Mouse (Mus musculus) hematopoietic stem cell, adult 5-6 weeks (primary cell): ENCODE results near the gene Cltc. TPM values are rescaled to one million over a fixed set of nuclear protein-coding genes. Genes with fewer than 3 reads are reported as not detected.
"Not testable (repeated sequence)": the region's sequence is repeated elsewhere in the genome, so short reads cannot be mapped to it uniquely, and the experiment has no call there.

Source experiments
- ATAC-seq, 2 experiments: fragments of 125-278 bp in 1 of 2; replicated peaks in 1 of 2; 2 replicates each; pipeline ENCODE4 v1.8.0; 2016 to 2017; ENCODE audit warnings: inconsistent platforms in 2 of 2, mild to moderate bottlenecking in 2 of 2, moderate number of reproducible peaks in 2 of 2, low read depth in 1 of 2, moderate TSS enrichment in 1 of 2; ENCODE audit not compliant: low FRiP score in 2 of 2, poor library complexity in 2 of 2, severe bottlenecking in 2 of 2, insufficient read depth in 1 of 2, low TSS enrichment in 1 of 2
- total RNA-seq: library from RNA; stranded (forward); fragments of 172-1452, 232-1000 nt; gene quantifications from 2 replicates; pipeline ENCODE4 v1.2.3, GENCODE M21; 2017

Cltc gene
- total RNA-seq, 1 experiment from 2014 or later, result 137 TPM

DNA sequence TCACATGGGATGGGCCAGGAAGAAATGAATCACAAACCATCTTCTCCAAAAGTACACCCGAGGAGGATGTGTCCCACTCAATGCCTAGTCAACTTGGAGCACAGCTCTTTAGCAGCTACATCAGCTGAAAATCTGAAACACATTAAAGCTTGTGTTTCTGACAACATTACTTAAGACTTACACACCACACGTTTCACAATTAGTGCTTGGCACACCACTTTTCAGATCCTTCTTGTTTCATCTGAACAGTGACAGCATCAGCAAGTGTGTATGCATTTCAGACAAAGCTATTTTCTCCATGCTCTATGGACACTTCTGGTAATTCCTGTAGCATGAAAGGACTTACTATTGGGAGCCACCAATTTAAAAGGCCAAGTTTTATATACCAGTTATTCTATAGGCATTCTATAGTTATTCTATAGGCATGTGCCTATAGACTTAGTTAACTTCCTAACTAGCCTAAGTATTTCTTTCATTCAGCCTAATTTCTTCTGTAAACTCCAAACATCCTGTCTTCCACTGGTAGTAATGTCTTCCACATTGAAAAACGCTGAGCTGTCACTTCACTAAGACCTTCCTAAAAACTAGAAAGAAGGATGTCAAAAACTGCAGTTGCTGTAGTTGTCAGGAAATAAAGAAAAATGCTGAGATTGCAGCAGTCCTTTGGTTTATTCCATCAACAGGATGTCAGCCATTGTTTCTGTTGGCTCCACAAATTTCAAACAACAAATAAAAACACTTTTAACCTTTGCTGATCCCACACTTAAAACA, 11.5 kb downstream of the Cltc start:
- ATAC-seq, result no peak

DNA sequence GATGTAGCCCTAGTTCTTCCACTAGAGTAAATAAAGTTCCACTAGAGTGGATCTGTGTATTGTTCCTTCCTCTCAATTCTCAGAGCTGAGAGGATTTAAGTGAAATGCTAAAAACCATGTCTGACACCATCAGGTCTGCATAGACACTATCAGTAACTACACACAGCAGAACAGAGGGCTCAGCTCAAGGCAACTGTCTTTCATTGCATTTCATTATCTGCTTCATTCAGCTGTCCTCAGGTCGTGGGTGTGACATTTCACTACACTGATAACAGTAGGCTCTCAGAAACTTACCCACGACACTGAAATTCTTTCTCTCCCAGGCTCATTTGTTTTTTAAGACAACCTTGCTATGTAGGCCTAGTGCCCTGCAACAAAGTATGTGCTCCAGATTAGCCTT, 14.8 kb downstream of the Cltc start:
- ATAC-seq, result peak in 1 of 2 experiments; percentile 59; a peak in 1 of 4 replicates

DNA sequence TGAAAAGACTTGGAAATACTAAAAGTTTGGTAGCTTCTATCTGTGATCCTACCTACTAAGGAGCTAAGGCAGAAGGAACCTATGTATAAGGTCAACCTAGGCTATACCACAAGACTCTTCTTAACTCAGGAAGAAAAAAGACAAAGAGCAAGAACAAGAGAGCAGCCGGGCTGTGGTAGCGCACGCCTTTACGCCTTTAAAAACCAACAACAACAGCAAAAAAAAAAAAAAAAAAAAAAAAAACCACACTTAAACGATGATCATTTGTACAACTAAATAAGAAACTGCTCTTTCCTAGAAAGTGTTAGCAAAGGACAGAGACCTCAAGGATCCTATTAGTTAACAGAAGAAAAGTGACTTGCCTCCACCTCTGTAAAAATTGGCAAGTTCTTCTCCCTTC, 15.9 kb downstream of the Cltc start:
- no peak for ATAC-seq

DNA sequence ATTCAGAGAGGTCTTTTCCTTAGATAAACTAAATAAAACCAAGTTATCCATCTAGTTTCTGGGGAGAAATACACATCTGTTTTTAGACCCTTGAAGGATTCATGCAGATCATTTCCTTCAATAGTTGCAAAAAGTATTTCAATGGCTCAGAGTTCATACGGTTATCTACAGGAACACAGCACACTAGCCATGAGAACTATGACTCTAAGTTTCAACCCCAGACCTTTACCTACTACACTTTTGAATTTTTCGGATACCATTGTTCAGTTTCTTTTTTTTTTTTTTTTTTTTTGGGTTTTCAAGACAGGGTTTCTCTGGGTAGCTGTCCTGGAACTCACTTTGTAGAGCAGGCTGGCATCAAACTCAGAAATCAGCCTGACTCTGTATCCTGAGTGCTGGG, 17.9 kb downstream of the Cltc start:
- no peak for ATAC-seq

DNA sequence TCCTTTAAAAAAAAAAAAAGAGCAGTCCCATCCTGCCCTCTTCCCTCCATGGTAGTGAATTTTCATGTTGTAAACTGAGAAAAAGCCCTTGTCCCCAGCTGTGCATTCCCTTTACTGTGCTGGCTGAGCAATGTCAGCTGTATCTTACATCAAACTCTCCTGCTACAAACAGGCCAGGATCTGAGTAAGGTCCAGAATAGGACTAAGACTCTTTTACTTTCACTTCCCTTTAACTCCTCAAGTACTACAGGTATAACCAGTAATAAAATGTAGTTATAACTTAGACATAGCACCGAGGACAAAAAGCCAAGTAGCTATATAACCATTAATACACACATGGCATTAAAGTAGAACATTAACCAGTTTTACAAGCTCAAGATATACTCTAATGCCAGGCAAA, 18.4 kb downstream of the Cltc start:
- ATAC-seq, result peak in 1 of 2 experiments; percentile 46; a peak in 1 of 4 replicates

DNA sequence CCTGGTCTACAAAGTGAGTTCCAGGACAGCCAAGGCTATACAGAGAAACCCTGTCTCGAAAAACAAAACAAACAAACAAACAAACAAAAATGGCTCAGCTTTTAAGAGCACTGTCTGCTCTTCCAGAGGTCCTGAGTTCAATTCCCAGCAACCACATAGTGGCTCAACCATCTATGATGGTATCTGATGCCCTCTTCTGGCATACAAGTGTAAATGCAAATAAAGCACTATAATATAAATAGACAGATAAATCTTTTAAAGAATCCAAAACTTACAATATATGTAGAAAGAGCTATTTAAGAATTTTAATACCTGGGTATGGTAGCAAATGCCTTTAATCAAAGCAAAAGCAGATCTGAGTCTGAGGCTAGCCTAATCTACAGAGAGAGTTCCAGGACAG, 19.1 kb downstream of the Cltc start:
- ATAC-seq, result not testable (repeated sequence)

DNA sequence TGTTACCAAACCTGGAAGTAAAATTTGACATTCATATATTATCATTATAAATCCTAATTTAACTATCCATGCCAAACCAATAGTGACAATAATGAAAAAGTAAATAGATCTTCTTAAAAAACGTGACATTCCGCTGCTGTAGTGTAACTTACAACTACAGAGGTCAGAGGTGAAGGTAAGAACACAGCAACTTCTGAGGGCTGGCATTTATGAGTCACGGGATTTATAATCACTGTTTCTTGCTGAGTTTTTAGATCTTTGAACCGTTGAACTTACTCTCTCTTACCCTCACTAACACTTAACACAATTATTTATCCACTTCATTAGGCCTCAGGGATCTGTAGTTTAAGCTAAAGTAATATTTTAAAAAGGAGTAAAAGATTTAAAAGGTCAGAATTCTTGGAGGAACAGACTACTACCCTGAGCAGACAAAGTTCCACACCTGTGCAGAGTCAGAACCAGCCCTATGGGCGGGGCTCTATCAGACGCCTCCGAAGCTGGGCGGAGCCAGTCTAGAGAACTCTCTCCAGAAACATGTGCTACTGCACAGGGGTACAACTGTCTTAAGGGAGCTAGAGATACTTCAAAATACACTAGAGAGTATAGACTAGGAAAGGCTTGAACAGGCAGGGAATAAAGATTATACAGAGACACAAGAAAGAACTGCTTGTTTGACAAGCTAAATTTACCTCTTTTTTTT, 19.9 kb downstream of the Cltc start:
- no peak for ATAC-seq

DNA sequence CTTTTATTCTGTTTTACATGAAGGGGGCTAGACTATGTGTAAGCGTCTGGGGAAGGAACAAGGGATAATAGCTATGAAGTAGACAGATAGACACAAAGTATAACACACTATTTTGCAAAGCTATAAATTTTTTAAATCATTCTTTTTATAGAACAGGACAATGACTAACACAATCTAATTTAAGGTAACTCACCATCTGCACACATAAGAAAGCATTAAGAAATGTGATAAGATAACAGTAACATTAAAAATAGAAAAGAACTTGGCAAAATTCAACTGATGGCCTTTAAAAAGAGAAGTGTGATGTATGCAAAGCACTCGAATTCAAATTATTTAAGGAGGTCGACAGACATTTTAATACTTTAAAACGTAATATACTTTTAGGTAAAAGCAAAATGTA, 22.4 kb downstream of the Cltc start:
- no peak for ATAC-seq

DNA sequence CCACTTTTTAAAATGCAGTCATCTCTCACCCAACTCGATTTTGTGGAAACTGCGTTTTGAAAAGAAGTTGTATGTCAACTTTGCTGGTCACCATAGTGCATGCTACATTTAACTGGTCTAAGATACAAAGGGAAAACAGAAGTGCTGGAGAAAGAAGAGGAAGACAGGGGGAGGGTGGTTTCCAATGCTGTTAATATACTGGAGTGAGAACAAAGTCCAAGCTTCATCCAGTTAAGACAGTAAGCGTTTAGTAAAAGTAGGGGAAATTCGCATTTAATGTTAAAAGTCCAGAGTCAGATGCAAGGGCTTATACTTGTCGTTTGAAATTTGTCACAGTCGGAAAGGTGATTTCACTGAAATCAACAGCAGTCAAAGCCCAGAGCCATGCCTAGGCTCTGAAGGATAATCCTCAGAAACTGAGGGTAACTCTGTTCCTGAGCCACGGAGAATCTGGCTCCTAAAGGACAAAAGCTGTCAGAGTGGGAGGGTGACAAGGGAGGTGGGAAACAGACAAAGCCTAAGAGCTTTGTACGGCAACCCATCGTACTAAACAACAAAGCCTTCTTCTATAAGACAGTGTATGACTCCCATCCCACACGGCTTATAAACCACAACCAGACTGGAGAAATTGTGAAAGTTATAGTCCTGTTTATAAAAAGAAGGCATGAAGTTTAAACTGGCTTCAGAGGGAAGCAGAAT, 23.0 kb downstream of the Cltc start:
- ATAC-seq, result no peak

DNA sequence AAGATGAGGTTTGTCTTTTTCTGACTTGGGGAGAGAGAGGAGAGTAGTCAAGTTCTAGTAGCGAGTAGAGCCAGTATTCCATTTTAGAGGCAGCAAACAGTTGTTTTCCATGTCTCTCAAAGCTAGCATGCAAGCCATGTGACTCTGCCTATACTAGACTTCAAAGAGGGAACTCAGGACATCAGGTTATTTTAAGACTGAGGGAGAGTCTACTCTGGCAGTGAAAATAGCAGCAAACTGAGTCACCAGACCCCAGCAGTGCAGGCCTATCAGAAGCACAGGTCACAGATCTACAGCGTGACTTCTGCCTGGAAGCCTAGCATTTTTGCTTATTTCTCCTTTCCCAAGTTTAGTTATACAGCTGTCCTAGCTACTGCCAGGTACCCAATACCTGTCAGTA, 25.9 kb downstream of the Cltc start:
- no peak for ATAC-seq

DNA sequence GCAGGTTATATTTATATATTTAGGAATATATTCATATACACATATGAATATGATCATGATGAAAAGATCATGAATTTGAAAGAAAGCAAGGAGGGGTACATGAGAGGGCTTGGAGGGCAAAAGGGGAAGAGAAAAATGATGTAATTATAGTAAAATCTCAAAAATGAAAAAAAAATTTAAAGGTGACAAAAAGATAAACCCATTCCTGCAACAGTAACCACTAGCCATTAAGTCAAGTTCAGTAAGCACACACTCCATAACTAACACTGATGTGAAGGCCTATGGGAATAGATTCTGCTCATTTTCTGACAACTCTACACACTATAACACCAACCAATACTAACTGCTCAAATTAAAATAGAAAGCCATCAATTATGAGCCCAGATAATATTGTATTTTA, 31.8 kb downstream of the Cltc start:
- no peak for ATAC-seq

DNA sequence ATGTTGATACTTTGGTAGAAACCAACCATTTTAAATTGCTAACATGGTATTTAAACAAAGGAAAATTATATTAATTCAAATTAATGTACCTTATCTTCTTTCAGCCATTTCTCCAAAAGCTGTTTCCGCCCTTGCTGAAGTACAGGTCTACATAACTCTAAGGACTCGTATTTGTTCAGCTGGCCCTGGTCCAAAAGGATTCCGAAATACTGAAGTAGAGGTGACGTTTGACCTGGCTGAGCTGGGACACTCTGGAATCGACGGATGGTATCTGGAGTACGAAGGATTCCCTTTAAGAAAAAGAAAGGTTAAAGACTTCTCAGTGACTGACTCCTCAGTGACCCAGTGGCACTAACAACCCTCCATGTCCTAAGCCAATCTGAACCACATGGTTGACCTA, 32.4 kb downstream of the Cltc start:
- no peak for ATAC-seq

DNA sequence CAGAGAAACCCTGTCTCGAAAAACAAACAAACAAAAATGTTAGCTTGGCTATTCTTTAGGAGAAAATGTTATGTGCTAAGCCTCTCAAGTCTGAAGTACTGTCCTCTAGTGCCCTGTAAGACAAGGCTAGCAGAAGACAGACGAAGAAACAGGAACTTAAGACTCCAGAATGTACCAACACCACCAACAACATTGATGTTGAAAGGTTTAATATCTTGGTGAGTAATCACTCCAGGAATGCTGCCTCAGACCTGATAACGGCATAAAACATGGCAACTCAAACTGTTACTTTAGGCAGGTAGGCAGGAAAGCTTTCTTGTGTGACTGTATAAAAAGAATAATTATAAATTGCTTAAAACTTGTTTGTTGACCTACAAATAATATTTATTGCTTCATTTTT, 33.4 kb downstream of the Cltc start:
- no peak for ATAC-seq

DNA sequence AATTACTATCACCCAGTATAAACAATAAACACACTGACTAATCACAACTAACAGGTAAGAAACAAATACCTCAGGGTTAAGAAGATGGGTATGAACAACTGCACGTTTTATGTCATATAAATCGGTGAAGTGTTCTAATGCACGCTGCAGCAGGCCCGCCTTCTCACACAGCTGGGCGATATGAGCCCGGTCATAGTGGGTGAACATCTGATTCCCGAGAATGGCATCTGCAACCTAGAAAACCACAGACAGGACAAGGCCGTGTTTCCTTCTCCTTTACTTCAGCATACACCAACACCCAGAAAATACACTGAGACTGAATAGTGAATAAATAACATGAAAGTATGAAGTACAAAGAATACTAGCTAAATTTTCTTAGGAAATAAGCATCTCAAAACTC, 38.0 kb downstream of the Cltc start:
- ATAC-seq, result peak; percentile 53 to 64

DNA sequence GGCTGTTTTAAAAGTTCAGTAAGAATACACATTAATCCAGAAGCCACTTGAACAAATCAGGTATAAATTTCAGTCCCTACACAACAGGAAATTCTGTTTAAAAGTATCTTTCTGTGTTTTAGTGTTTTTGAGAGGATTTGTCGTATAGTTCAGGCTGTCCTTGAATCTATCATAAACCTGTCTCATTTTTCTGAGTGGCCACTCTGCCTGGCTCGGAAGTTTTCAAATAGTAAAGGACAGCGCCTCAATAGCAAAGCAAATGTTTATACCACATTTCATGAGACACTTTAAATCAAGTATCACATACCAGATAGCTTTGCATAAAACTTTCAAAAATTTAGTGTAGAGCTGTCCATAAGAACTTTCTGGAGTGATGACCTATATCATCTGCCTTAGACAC, 39.0 kb downstream of the Cltc start:
- no peak for ATAC-seq

DNA sequence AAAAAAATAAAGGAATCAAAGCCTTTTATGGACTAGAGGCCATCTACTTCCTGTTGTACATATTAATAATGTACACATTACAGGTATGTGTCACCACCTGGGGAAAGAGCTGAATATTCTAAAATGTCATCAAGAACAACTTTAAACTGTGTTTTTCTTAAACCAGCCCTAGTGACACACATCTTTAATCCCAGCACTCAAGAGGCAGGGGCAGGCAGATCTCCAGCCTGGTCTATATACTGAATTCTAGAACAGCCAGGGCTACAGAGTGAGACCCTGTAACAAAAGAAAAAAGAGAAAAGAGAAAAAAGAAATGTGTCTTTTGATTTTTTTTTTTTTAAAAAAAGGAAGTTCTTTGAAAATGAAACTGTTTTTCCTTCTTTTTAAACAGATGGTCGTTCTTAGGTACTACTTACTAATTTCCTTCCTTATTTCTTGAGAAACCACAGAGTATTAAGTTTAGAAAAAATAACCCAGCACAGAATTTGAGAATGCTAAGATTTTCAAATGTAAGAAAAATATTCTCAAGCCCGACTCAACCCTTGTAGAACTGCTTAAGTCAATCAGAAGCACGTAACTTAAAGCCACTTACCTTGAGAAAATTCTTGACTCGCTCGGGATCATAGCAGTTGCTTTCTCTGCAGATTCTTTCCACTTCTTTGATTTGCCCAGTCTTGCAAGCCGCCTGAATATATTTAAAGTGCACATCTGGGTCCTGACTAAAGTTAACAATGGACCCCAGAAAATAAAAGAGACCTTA, 39.9 kb downstream of the Cltc start:
- ATAC-seq, result peak; percentile 48 to 78; a peak in 3 of 4 replicates

DNA sequence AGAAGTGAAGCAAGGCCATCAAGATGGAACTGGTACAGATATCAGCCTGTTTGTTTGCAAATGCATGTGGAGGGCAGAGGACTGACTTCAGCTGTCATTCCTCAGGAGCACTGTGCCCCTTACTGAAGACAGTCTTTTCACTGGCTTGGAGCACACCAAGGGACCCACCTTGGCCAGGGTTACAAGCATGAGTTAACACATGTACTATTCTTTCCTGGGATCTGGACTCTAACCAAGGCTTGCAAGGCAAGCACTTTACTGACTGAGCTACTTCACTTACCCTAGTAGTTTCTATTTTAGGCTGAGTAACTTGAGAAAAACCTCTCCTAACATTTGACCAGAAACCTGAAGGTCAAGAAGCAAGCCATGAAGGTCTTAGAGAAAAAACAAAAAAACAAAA, 42.8 kb downstream of the Cltc start:
- no peak for ATAC-seq

DNA sequence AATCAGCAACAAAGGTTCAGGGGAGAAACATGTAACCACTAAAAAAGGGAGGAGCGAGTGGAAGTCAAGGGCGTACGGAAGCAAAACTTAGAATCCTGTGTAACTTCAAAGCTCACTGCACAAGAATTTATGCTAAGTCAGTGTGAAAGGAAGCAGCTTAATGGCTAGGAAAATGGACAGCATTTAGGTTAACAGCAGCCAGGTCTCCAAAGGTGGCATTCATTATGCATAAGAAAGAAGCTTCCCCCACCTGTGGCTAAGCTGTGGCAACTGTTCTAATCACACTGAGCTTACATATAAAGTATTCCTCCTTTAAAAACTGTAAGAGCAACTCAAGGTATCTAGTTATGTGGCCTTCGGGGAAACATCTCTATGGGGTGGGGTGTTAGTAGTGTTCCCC, 56.2 kb downstream of the Cltc start:
- ATAC-seq, result no peak
